Mouse (Mus musculus): ENCODE measurements at regions not wholly inside any gene's neighbourhood (a gene's known extent, or its start where the extent isn't known, plus 50 kb on each side); places are given as distances from the start of the nearest gene placed in this dataset.
"Not testable (repeated sequence)": the region's sequence is repeated elsewhere in the genome, so short reads cannot be mapped to it uniquely, and the experiment has no call there.

GRCm38 (mm10) chr13:101955806-101956418 lies 187.9 kb upstream of the Pik3r1 start:
- DNase-seq: peak; percentile 73

GRCm38 (mm10) chr13:101957782-101958181 lies 189.8 kb upstream of the Pik3r1 start:
- no peak for DNase-seq

GRCm38 (mm10) chr13:101965537-101965936 lies 197.5 kb upstream of the Pik3r1 start:
- DNase-seq: peak; percentile 29

GRCm38 (mm10) chr13:101966799-101967397 lies 198.9 kb upstream of the Pik3r1 start:
- no peak for DNase-seq

- peak; percentile 93 for DNase-seq
Observed at GRCm38 (mm10) chr13:101967466-101967865, 199.4 kb upstream of the Pik3r1 start.

GRCm38 (mm10) chr13:101976766-101977165 lies 208.7 kb upstream of the Pik3r1 start:
- no peak for DNase-seq

GRCm38 (mm10) chr13:101980171-101980835 lies 212.3 kb upstream of the Pik3r1 start:
- no peak for DNase-seq

GRCm38 (mm10) chr13:101988637-101989413 lies 220.8 kb upstream of the Pik3r1 start:
- DNase-seq: no peak

- DNase-seq: no peak
Observed at GRCm38 (mm10) chr13:101991729-101992128, 223.7 kb upstream of the Pik3r1 start.

GRCm38 (mm10) chr13:101994779-101995178 lies 226.8 kb upstream of the Pik3r1 start:
- no peak for DNase-seq

GRCm38 (mm10) chr13:101995529-101995928 lies 227.5 kb upstream of the Pik3r1 start:
- no peak for DNase-seq

- no peak for DNase-seq
Observed at GRCm38 (mm10) chr13:101996144-101996543, 228.1 kb upstream of the Pik3r1 start.

GRCm38 (mm10) chr13:101997415-101997814 lies 229.4 kb upstream of the Pik3r1 start:
- no peak for DNase-seq

- DNase-seq: no peak
Observed at GRCm38 (mm10) chr13:102006565-102006964, 238.5 kb upstream of the Pik3r1 start.

GRCm38 (mm10) chr13:102011965-102012364 lies 243.9 kb upstream of the Pik3r1 start:
- DNase-seq: no peak

- no peak for DNase-seq
Observed at GRCm38 (mm10) chr13:102014514-102014913, 246.5 kb upstream of the Pik3r1 start.

- no peak for DNase-seq
Observed at GRCm38 (mm10) chr13:102014958-102015357, 246.9 kb upstream of the Pik3r1 start.

GRCm38 (mm10) chr13:102016518-102016917 lies 248.5 kb upstream of the Pik3r1 start:
- DNase-seq: no peak

- DNase-seq: no peak
Observed at GRCm38 (mm10) chr13:102022273-102022672, 254.3 kb upstream of the Pik3r1 start.

- DNase-seq: no peak
Observed at GRCm38 (mm10) chr13:102022757-102023156, 254.7 kb upstream of the Pik3r1 start.

- no peak for DNase-seq
Observed at GRCm38 (mm10) chr13:102023624-102024023, 255.6 kb upstream of the Pik3r1 start.

GRCm38 (mm10) chr13:102025138-102025537 lies 257.1 kb upstream of the Pik3r1 start:
- DNase-seq: no peak

- DNase-seq: not testable (repeated sequence)
Observed at GRCm38 (mm10) chr13:102025547-102025946, 257.5 kb upstream of the Pik3r1 start.

All from retina, postnatal 1 day (tissue).